Mouse (Mus musculus) ES-Bruce4 (cell line): ENCODE data around the gene Klf11.

Source experiments
- CTCF ChIP-seq: IDR thresholded peaks from one replicate; pipeline ENCODE4 v1.8.1; 2011; ENCODE audit warnings: low read depth, low read length
- EP300 ChIP-seq: IDR thresholded peaks from 2 replicates; pipeline ENCODE4 v1.6.1; 2011; ENCODE audit warnings: low read depth, low read length; ENCODE audit not compliant: insufficient read depth

- TF ChIP-seq EP300 (no peak), CTCF (no peak)
Observed at GRCm38 (mm10) chr12:24686696-24687346, 35.7 kb downstream of the Klf11 start.
